Mouse (Mus musculus) erythroblast, embryonic 14.5 days (primary cell): ENCODE results near the gene Slc2a13. TPM values are rescaled to one million over a fixed set of nuclear protein-coding genes. Genes with fewer than 3 reads are reported as not detected.
A peak's percentile ranks its signal among the peaks of the same experiment; 100 is the strongest.

Source experiments
- H3K27me3 ChIP-seq: 2 replicates; pipeline ENCODE4 v1.6.1; 2012; ENCODE audit warnings: inconsistent platforms; ENCODE audit not compliant: control insufficient read depth
- H3K36me3 ChIP-seq: 2 replicates; pipeline ENCODE4 v1.6.1; 2012; ENCODE audit warnings: mild to moderate bottlenecking, inconsistent platforms; ENCODE audit not compliant: control insufficient read depth
- H3K4me1 ChIP-seq: 2 replicates; pipeline ENCODE4 v1.6.1; 2012; ENCODE audit warnings: inconsistent platforms; ENCODE audit not compliant: control insufficient read depth
- H3K4me3 ChIP-seq: replicated peaks from 2 replicates; pipeline ENCODE3; 2012; ENCODE audit warnings: moderate library complexity, mild to moderate bottlenecking, inconsistent platforms
- H3K9me3 ChIP-seq: 2 replicates; pipeline ENCODE4 v1.6.1; 2012; ENCODE audit warnings: low read length, inconsistent platforms, mixed read lengths; ENCODE audit not compliant: control insufficient read depth
- GATA1 ChIP-seq: IDR thresholded peaks from 2 replicates; pipeline ENCODE4 v1.6.1; 2012; ENCODE audit warnings: low read length, inconsistent platforms, mixed read lengths
- TAL1 ChIP-seq: IDR thresholded peaks from 3 replicates; pipeline ENCODE4 v1.6.1; 2012; ENCODE audit warnings: low read length, inconsistent platforms, mixed read lengths
- polyA plus RNA-seq: library from polyadenylated mRNA; stranded (reverse); fragments of >175 nt; gene quantifications from 2 replicates; pipeline ENCODE4 v1.2.3, GENCODE M21; 2012

Slc2a13 gene
- polyA plus RNA-seq, 1 experiment = 0.06 TPM

- TF ChIP-seq TAL1 = no peak
- no peak for TF ChIP-seq GATA1
- H3K9me3 ChIP-seq = peaks cover 7% of the 10 kb centered on the region
- no peaks in the 10 kb centered on the region for H3K36me3 ChIP-seq
- H3K27me3 ChIP-seq = peaks cover 36% of the 10 kb centered on the region
- peak overlapping the region; percentile 43 for H3K4me3 ChIP-seq
- peaks cover 8% of the 10 kb centered on the region for H3K4me1 ChIP-seq
Observed at GRCm38 (mm10) chr15:91572421-91573069, 516 bp downstream of the Slc2a13 start.

- Histone ChIP-seq H3K27me3 (peaks cover 36% of the 10 kb centered on the region), H3K4me3 (no peak overlapping the region)
- TF ChIP-seq GATA1 = no peak
- TF ChIP-seq TAL1 = no peak
Observed at GRCm38 (mm10) chr15:91571981-91572380, 1.1 kb downstream of the Slc2a13 start.

GRCm38 (mm10) chr15:91566784-91567183 lies 6.3 kb downstream of the Slc2a13 start:
- H3K4me3 ChIP-seq = no peak overlapping the region
- peaks cover 15% of the 10 kb centered on the region for H3K27me3 ChIP-seq
- no peaks in the 10 kb centered on the region for H3K36me3 ChIP-seq
- no peaks in the 10 kb centered on the region; the same call in 1 of the 2 replicates for H3K9me3 ChIP-seq
- no peaks in the 10 kb centered on the region for H3K4me1 ChIP-seq
- no peak for TF ChIP-seq TAL1
- TF ChIP-seq GATA1 = no peak

More at GRCm38 (mm10) chr15:91571981-91572380, 1.1 kb downstream of the Slc2a13 start:
- H3K36me3 ChIP-seq = no peaks in the 10 kb centered on the region
- peaks cover 8% of the 10 kb centered on the region for H3K4me1 ChIP-seq
- H3K9me3 ChIP-seq = peaks cover 7% of the 10 kb centered on the region

GRCm38 (mm10) chr15:91565025-91565605 lies 7.9 kb downstream of the Slc2a13 start:
- H3K4me1 ChIP-seq = no peaks in the 10 kb centered on the region
- no peaks in the 10 kb centered on the region for H3K36me3 ChIP-seq
- no peak overlapping the region for H3K4me3 ChIP-seq
- TF ChIP-seq TAL1 (no peak), GATA1 (no peak)
- no peaks in the 10 kb centered on the region for H3K27me3 ChIP-seq
- H3K9me3 ChIP-seq = no peaks in the 10 kb centered on the region; the same call in 1 of the 2 replicates

- TF ChIP-seq TAL1 (no peak), GATA1 (no peak)
- Histone ChIP-seq H3K4me1 (no peaks in the 10 kb centered on the region), H3K9me3 (no peaks in the 10 kb centered on the region; the same call in 1 of the 2 replicates), H3K27me3 (no peaks in the 10 kb centered on the region), H3K4me3 (no peak overlapping the region), H3K36me3 (no peaks in the 10 kb centered on the region)
Observed at GRCm38 (mm10) chr15:91561728-91562127, 11.3 kb downstream of the Slc2a13 start.

GRCm38 (mm10) chr15:91555336-91555736 lies 17.7 kb downstream of the Slc2a13 start:
- no peak for TF ChIP-seq TAL1
- no peak for TF ChIP-seq GATA1
- no peaks in the 10 kb centered on the region for H3K36me3 ChIP-seq
- no peaks in the 10 kb centered on the region for H3K27me3 ChIP-seq
- H3K4me1 ChIP-seq = no peaks in the 10 kb centered on the region
- peaks cover 3% of the 10 kb centered on the region for H3K9me3 ChIP-seq
- H3K4me3 ChIP-seq = no peak overlapping the region

- no peaks in the 10 kb centered on the region for H3K4me1 ChIP-seq
- H3K9me3 ChIP-seq = peaks cover 14% of the 10 kb centered on the region
- no peaks in the 10 kb centered on the region for H3K27me3 ChIP-seq
- H3K36me3 ChIP-seq = no peaks in the 10 kb centered on the region
- TF ChIP-seq GATA1 (no peak), TAL1 (no peak)
- no peak overlapping the region for H3K4me3 ChIP-seq
Observed at GRCm38 (mm10) chr15:91548586-91549268, 24.3 kb downstream of the Slc2a13 start.

- Histone ChIP-seq H3K4me1 (no peaks in the 10 kb centered on the region), H3K4me3 (no peak overlapping the region), H3K36me3 (no peaks in the 10 kb centered on the region), H3K27me3 (no peaks in the 10 kb centered on the region), H3K9me3 (peaks cover 20% of the 10 kb centered on the region)
- no peak for TF ChIP-seq TAL1
Observed at GRCm38 (mm10) chr15:91544586-91544985, 28.5 kb downstream of the Slc2a13 start.

GRCm38 (mm10) chr15:91538439-91538838 lies 34.6 kb downstream of the Slc2a13 start:
- no peaks in the 10 kb centered on the region for H3K27me3 ChIP-seq
- no peaks in the 10 kb centered on the region for H3K36me3 ChIP-seq
- peaks cover 12% of the 10 kb centered on the region; the same call in 1 of the 2 replicates for H3K9me3 ChIP-seq
- H3K4me1 ChIP-seq = no peaks in the 10 kb centered on the region
- no peak overlapping the region for H3K4me3 ChIP-seq
- TF ChIP-seq GATA1 (no peak), TAL1 (no peak)
